Mouse (Mus musculus): Measurements from ENCODE around the gene Ppm1l. TPM values are rescaled to one million over a fixed set of nuclear protein-coding genes. Genes with fewer than 3 reads are reported as not detected.
A peak's percentile ranks its signal among the peaks of the same experiment; 100 is the strongest.

Gene Ppm1l
- total RNA-seq, 2 experiments from 2014 or later, result 11.1 to 13.0 TPM

GRCm38 (mm10) chr3:69490981-69491681 is 174.5 kb downstream of the Ppm1l start:
- peak; percentile 17 for DNase-seq

GRCm38 (mm10) chr3:69494233-69495010 is 177.8 kb downstream of the Ppm1l start:
- DNase-seq, result no peak

- DNase-seq, result no peak
Measured at GRCm38 (mm10) chr3:69497178-69497577, 180.5 kb downstream of the Ppm1l start.

GRCm38 (mm10) chr3:69502009-69502408 is 185.3 kb downstream of the Ppm1l start:
- DNase-seq, result no peak

- no peak for DNase-seq
Measured at GRCm38 (mm10) chr3:69502527-69502926, 185.9 kb downstream of the Ppm1l start.

- DNase-seq, result no peak
Measured at GRCm38 (mm10) chr3:69505090-69505489, 188.4 kb downstream of the Ppm1l start.

GRCm38 (mm10) chr3:69506352-69506751 is 189.7 kb downstream of the Ppm1l start:
- no peak for DNase-seq

- no peak for DNase-seq
Measured at GRCm38 (mm10) chr3:69509411-69509952, 192.8 kb downstream of the Ppm1l start.

GRCm38 (mm10) chr3:69511881-69512280 is 195.2 kb downstream of the Ppm1l start:
- DNase-seq, result peak; percentile 28

GRCm38 (mm10) chr3:69512402-69512801 is 195.7 kb downstream of the Ppm1l start:
- DNase-seq, result no peak

- DNase-seq, result no peak
Measured at GRCm38 (mm10) chr3:69515730-69516350, 199.2 kb downstream of the Ppm1l start.

- DNase-seq, result no peak
Measured at GRCm38 (mm10) chr3:69519188-69519587, 202.5 kb downstream of the Ppm1l start.

- peak; percentile 25 for DNase-seq
Measured at GRCm38 (mm10) chr3:69519789-69520558, 203.3 kb downstream of the Ppm1l start.

GRCm38 (mm10) chr3:69522270-69522669 is 205.6 kb downstream of the Ppm1l start:
- DNase-seq, result no peak

- peak; percentile 45 for DNase-seq
Measured at GRCm38 (mm10) chr3:69524356-69525071, 207.9 kb downstream of the Ppm1l start.

GRCm38 (mm10) chr3:69525072-69525529 is 208.4 kb downstream of the Ppm1l start:
- no peak for DNase-seq

- DNase-seq, result no peak
Measured at GRCm38 (mm10) chr3:69527384-69527783, 210.7 kb downstream of the Ppm1l start.

- DNase-seq, result no peak
Measured at GRCm38 (mm10) chr3:69529576-69529975, 212.9 kb downstream of the Ppm1l start.

GRCm38 (mm10) chr3:69531511-69531910 is 214.8 kb downstream of the Ppm1l start:
- DNase-seq, result no peak

- DNase-seq, result no peak
Measured at GRCm38 (mm10) chr3:69532687-69533086, 216.0 kb downstream of the Ppm1l start.

- DNase-seq, result no peak
Measured at GRCm38 (mm10) chr3:69535486-69535885, 218.8 kb downstream of the Ppm1l start.

Measured in adrenal gland, postnatal 10 days (tissue).